Mouse (Mus musculus) activated CD4-positive, CD25-positive, alpha-beta regulatory T cell, adult 4 months (primary cell): ENCODE data around the gene Ptprm. TPM values are rescaled to one million over a fixed set of nuclear protein-coding genes. Genes with fewer than 3 reads are reported as not detected.

ENCODE experiments used
- ATAC-seq: one replicate; pipeline ENCODE4 v1.8.0; 2017
- polyA plus RNA-seq, 2 experiments: library from polyadenylated mRNA; unstranded; fragments of 100-300 nt; shearing (Covaris generic); gene quantifications; one replicate each; pipeline ENCODE4 v1.2.1; 2017

Gene Ptprm
- polyA plus RNA-seq, 2 experiments from 2014 or later, result not detected

GRCm38 (mm10) chr17:67277124-67277910, 76.9 kb downstream of the Ptprm start:
- ATAC-seq, result no peak

- no peak for ATAC-seq
These were observed 79.6 kb downstream of the Ptprm start for GRCm38 (mm10) chr17:67274531-67275094.

- no peak for ATAC-seq
These were observed 81.3 kb downstream of the Ptprm start for GRCm38 (mm10) chr17:67272928-67273327.

- no peak for ATAC-seq
These were observed 85.7 kb downstream of the Ptprm start for GRCm38 (mm10) chr17:67268475-67269080.

GRCm38 (mm10) chr17:67266270-67266669, 88.0 kb downstream of the Ptprm start:
- ATAC-seq, result no peak

- no peak for ATAC-seq
These were observed 88.7 kb downstream of the Ptprm start for GRCm38 (mm10) chr17:67265520-67265919.

- ATAC-seq, result no peak
These were observed 89.5 kb downstream of the Ptprm start for GRCm38 (mm10) chr17:67264716-67265115.

- no peak for ATAC-seq
These were observed 91.2 kb downstream of the Ptprm start for GRCm38 (mm10) chr17:67263024-67263423.

GRCm38 (mm10) chr17:67260016-67260415, 94.2 kb downstream of the Ptprm start:
- ATAC-seq, result no peak

- no peak for ATAC-seq
These were observed 96.5 kb downstream of the Ptprm start for GRCm38 (mm10) chr17:67257780-67258179.

- ATAC-seq, result no peak
These were observed 98.1 kb downstream of the Ptprm start for GRCm38 (mm10) chr17:67256171-67256570.

- ATAC-seq, result no peak
These were observed 100.8 kb downstream of the Ptprm start for GRCm38 (mm10) chr17:67253445-67253844.

- ATAC-seq, result no peak
These were observed 101.3 kb downstream of the Ptprm start for GRCm38 (mm10) chr17:67252992-67253391.

GRCm38 (mm10) chr17:67245273-67245875, 108.9 kb downstream of the Ptprm start:
- no peak for ATAC-seq

GRCm38 (mm10) chr17:67242774-67243495, 111.3 kb downstream of the Ptprm start:
- ATAC-seq, result no peak

- no peak for ATAC-seq
These were observed 112.1 kb downstream of the Ptprm start for GRCm38 (mm10) chr17:67241951-67242773.

- no peak for ATAC-seq
These were observed 115.4 kb downstream of the Ptprm start for GRCm38 (mm10) chr17:67238866-67239265.

GRCm38 (mm10) chr17:67237407-67237806, 116.8 kb downstream of the Ptprm start:
- ATAC-seq, result no peak

- no peak for ATAC-seq
These were observed 121.2 kb downstream of the Ptprm start for GRCm38 (mm10) chr17:67233063-67233462.

GRCm38 (mm10) chr17:67226991-67227390, 127.3 kb downstream of the Ptprm start:
- no peak for ATAC-seq

GRCm38 (mm10) chr17:67215326-67215725, 138.9 kb downstream of the Ptprm start:
- ATAC-seq, result no peak

GRCm38 (mm10) chr17:67213711-67214110, 140.5 kb downstream of the Ptprm start:
- ATAC-seq, result no peak
